Mouse (Mus musculus): ENCODE data around the gene Lgals9.

Gene Lgals9

GRCm38 (mm10) chr11:78973381-78974150, 11.2 kb downstream of the Lgals9 start:
- in situ Hi-C loops (cut with MboI), result no loop called here

- in situ Hi-C loops (cut with MboI), result no loop called here
These were observed 11.9 kb downstream of the Lgals9 start for GRCm38 (mm10) chr11:78972811-78973351.

DNA sequence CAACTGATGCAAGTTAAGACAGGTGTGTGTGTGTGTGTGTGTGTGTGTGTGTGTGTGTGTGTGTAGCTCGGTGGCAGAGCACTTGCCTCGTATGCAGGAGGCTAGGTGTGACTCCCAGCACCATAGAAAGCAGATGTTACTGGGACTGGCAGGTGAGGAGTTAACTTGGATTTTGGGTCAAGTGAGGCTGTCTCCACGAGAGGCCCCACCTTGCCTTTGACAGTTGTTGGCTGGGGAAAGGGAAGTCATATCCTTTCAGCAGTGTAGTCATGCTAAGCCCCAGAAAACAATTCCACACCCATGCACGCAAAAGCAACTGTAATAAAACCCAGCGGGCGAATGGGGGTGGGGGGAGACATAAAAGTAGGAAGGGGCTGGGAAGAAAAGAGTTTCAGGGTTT, 12.4 kb downstream of the Lgals9 start:
- in situ Hi-C loops (cut with MboI), result no loop called here

DNA sequence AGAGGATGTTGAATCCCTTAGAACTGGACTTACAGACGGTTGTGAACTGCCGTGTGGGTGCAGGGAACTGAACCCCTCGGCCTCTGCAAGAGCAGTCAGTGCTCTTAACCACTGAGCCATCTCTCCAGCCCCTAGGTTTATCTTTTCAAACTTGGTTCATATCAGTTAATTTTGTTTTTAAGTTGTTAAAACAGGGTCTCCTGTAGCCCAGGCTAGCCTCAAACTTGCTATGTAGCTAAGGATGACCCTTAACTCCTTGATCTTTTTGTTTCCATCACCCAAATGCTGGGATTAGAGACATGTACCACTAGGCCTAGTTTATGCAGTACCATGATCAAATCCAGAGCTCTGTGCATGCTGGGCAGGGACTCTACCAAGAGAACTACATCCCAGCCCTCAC, 13.0 kb downstream of the Lgals9 start:
- in situ Hi-C loops (cut with MboI), result no loop called here

DNA sequence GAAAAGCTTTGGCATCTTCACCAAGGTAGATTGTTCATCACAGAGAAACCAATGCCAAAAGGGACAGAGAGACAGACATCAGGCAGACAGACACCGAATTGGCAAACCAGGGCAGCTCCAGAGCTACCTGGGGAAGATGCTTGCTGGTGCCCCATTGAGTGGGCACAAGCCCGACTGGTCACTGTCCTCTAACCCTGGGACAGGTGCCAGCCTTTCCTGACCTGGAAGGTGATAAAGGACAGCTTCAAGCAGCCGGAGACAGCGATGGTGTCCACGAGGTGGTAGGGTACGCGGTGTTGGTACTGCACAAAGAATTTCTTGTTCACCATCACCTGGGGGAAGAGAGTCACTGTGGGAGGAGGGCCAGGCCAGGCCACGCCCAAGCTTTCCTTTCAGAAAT, 13.7 kb downstream of the Lgals9 start:
- in situ Hi-C loops (cut with MboI), result no loop called here

DNA sequence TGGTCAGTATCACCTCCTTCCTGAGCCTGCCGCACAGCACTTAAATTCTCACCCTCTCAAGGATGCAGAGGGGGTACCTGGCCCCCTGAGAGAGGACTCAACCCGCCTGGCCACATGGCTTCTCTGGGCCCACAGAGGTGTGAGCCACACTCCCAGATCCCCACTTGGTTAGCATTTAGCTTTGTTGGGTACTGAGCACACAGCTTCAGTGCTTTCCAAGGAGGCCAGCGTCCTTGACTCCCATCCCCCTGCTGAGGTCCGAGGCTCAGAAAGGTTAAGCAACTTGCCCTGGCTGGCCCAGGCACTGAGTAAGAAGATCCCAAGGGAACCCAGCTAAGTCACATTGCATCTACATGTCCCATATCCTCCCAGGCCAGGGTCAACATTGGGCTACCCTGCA, 16.6 kb downstream of the Lgals9 start:
- in situ Hi-C loops (cut with MboI), result no loop called here

DNA sequence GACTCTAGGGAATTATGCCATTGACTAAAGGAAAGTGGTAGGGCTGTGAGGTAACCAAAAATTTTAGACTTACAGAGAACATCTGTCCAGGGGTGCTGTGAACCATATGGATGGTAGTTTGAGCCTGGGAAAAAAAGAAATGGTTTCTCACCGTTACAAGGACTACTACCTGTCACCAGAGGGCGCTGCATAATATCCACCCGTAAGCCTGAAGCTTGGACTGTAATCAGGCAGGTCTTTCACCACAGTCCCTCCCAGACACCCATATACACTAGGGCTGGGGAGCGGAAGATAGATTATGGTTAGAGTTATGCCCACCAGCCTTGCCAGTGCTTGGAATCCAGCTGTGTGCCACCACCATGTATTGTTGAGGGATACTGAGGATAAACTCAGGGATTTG, 17.4 kb downstream of the Lgals9 start:
- in situ Hi-C loops (cut with MboI), result no loop called here

- in situ Hi-C loops (cut with MboI), result no loop called here
These were observed 23.5 kb downstream of the Lgals9 start for GRCm38 (mm10) chr11:78961221-78961620.

- in situ Hi-C loops (cut with MboI), result no loop called here
These were observed 24.8 kb downstream of the Lgals9 start for GRCm38 (mm10) chr11:78959841-78960520.

- in situ Hi-C loops (cut with MboI), result no loop called here
These were observed 25.4 kb downstream of the Lgals9 start for GRCm38 (mm10) chr11:78959367-78959766.

DNA sequence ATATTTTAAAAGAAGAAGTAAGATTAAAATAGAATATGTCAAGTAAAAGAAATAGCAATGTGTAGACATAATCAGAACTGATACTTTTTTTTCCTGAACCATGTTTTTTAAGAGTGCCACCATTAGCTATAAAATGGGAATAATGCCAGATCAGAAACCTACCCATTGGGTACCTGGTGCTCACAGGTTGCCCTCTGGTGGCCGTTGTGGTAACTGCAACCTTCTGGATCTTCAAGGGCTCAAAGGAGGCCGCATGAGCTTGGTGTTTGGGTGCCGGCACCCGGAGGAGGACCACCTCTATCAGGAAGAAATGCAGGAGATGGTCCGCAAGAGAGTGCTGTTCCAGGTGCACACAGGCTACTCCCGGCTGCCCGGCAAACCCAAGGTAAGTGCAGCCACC, 28.5 kb downstream of the Lgals9 start:
- in situ Hi-C loops (cut with MboI), result no loop called here

DNA sequence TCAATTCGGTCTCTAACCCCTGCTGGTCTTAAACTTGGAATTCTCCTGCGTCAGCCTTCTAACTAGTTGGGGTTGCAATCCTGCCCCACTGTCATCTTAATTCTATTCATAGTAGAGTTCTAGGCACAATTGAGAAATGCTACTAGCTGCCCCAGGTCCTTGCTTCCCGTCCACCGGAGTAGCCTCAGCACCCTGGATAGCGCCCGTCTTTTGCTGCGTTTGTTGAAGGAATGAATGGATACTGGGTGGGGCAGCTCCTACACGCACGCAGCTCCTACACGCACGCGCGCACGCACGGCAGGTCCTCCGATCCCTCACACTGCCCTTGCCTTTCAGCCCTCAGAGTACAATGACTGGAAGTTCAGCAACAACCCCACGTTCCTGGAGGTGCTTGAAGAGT, 32.3 kb downstream of the Lgals9 start:
- in situ Hi-C loops (cut with MboI), result no loop called here

GRCm38 (mm10) chr11:78950365-78950764, 34.4 kb downstream of the Lgals9 start:
- in situ Hi-C loops (cut with MboI), result no loop called here

- in situ Hi-C loops (cut with MboI), result no loop called here
These were observed 41.7 kb downstream of the Lgals9 start for GRCm38 (mm10) chr11:78943083-78943482.

- in situ Hi-C loops (cut with MboI), result no loop called here
These were observed 49.6 kb downstream of the Lgals9 start for GRCm38 (mm10) chr11:78935178-78935577.

DNA sequence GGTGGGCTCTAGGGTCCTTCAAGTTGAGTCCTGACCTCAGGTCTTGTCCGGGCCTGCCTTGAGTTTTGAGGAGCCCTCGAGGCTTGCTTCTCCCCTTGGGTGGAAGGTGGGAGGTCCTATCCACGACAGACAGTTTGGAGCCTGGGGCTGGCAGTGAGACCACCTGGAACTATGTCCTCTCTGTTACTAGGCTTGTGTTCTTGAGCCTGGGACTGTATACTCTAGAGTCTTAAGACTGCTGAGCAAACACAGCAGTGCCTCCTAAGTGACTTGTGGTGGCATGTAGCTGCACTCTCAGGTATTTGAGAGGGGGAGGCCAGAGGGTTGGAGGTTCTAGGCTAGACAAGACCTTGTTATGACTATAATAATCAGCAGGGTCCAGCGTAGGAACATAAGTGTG, 50.0 kb downstream of the Lgals9 start:
- in situ Hi-C loops (cut with MboI), result no loop called here

DNA sequence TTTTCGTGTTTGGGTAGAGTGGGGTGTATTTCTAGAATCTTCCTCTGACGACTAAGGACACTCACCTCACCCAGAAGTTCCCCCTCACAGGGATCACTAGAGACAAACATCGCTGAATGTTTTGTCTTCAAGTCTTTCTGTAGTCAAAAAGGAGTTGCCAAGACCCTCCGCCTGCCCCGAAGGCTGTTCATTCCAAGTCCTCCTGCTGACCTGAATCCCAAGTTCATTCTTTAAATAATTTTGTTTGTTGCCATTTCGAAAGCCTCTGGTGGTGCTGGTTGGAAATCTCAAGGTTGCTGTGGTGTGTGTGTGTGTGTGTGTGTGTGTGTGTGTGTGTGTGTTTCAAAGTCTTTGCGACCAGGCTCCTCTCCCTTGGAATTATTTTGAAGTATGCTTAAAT, 50.4 kb downstream of the Lgals9 start:
- in situ Hi-C loops (cut with MboI), result no loop called here

DNA sequence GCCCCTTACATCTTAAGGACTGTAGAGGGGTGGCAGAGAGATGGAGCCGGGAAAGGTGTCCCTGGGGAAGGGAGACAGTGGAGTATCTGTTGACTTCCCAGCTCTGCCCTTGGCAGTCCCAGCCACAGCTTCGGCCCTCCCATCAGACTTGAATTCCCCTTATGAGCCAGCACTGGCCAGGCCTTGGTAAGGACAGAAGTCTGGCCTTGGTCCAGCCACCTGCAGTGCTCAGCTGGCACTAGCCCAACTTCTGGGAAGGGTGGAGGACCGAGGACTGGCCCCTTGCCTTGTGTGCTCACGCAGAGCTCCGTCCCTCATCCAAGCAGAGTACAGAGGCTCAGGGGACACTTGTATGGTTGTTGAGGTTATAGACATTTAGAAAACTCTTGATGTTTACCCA, 55.4 kb downstream of the Lgals9 start:
- in situ Hi-C loops (cut with MboI), result no loop called here

DNA sequence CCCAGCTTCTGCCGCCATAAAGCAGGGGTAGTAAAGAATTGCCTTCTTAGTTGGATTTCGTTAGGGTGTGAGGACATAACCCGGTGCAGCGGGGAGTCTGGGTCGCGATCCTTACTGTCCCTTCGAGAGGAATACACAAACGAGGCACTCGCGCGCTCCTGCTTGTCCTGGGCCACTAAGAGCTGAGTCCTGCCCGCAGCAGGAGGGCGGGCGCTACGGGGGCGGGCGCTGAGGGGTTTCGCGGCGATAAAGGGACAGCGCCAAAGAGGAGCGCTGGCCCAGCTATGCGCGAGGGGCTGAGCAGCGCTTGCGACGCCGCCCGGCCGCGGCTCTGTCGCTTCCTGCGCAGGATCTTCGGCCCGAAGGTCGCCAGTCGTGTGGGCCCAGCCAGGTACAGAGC, 59.8 kb downstream of the Lgals9 start:
- in situ Hi-C loops (cut with MboI), result no loop called here

DNA sequence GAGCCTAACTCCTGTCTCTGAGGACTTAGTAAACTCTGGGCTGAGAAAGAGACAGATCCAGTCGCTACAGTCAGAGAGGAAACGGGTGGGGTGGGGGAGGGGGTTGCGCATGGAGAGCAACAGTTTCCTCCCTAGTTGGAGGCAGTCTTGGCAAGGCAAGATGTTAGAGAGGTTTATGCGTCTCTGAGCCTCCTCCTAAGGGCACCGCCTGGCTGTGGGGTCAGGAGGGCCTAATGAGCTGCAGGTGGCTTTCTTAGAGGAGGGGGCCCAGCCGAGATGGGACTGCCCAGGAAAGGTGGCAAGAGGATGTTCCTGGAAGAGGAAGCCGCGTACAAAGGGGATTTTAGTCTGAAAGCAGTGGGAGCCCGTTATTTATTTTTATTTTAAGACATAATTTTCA, 60.6 kb downstream of the Lgals9 start:
- in situ Hi-C loops (cut with MboI), result no loop called here

- in situ Hi-C loops (cut with MboI), result no loop called here
These were observed 61.9 kb downstream of the Lgals9 start for GRCm38 (mm10) chr11:78922678-78923407.

- in situ Hi-C loops (cut with MboI), result no loop called here
These were observed 64.3 kb downstream of the Lgals9 start, which contains the start of gene Nos2 for GRCm38 (mm10) chr11:78920411-78920939. TSS of gene Nos2 (plus strand) at chr11:78920787.

Data from mature B cell (primary cell).